Mouse (Mus musculus) neural tube, embryonic 12.5 days (tissue): Measurements from ENCODE around the gene Coro2b. TPM values are rescaled to one million over a fixed set of nuclear protein-coding genes. Genes with fewer than 3 reads are reported as not detected.

Source experiments
- ATAC-seq: fragments of 200-750 bp; cut with Nextera tagmentation; 2 replicates; pipeline ENCODE4 v1.8.0; 2017; ENCODE audit warnings: low read depth, mild to moderate bottlenecking, moderate TSS enrichment, moderate library complexity; ENCODE audit not compliant: low FRiP score
- H3K27ac ChIP-seq: fragments of 300-500 bp; sonication (generic); 2 replicates; pipeline ENCODE4 v1.5.1; 2016
- H3K27me3 ChIP-seq: fragments of 300-500 bp; sonication (generic); replicated peaks from 2 replicates; pipeline ENCODE4 v1.6.1; 2016; ENCODE audit warnings: mild to moderate bottlenecking
- H3K36me3 ChIP-seq: fragments of 300-500 bp; sonication (generic); 2 replicates; pipeline ENCODE4 v1.6.1; 2016; ENCODE audit warnings: mild to moderate bottlenecking
- H3K4me1 ChIP-seq: fragments of 300-500 bp; sonication (generic); 2 replicates; pipeline ENCODE4 v1.6.1; 2016
- H3K4me2 ChIP-seq: fragments of 300-500 bp; sonication (generic); replicated peaks from 2 replicates; pipeline ENCODE4 v1.6.1; 2016; ENCODE audit warnings: mild to moderate bottlenecking
- H3K4me3 ChIP-seq: fragments of 300-500 bp; sonication (generic); 2 replicates; pipeline ENCODE4 v1.5.1; 2016
- H3K9ac ChIP-seq: fragments of 300-500 bp; sonication (generic); 2 replicates; pipeline ENCODE4 v1.6.1; 2016; ENCODE audit warnings: mild to moderate bottlenecking
- H3K9me3 ChIP-seq: fragments of 300-500 bp; sonication (generic); 2 replicates; pipeline ENCODE4 v1.6.1; 2016; ENCODE audit warnings: mild to moderate bottlenecking
- WGBS: fragments of 180-500 bp; shearing (Covaris S2); methylation state at CpG from one replicate; pipeline ENCODE4 v1.1.7; 2016; 5-methylcytosine and 5-hydroxymethylcytosine counted together
- polyA plus RNA-seq: library from polyadenylated mRNA; unstranded; fragments of >200 nt; fragmentation: Nextera tagmentation; extraction: Ambion mirVana; gene quantifications from 2 replicates; pipeline ENCODE4 v1.2.1, GENCODE M21; 2016

Gene Coro2b
- polyA plus RNA-seq, 1 experiment from 2014 or later = 45.1 TPM

GRCm38 (mm10) chr9:62506467-62507067 is 30.3 kb downstream of the Coro2b start:
- Histone ChIP-seq H3K9ac (no peak overlapping the region), H3K4me2 (no peak overlapping the region), H3K4me1 (peaks cover 44% of the 10 kb centered on the region), H3K27me3 (no peaks in the 10 kb centered on the region), H3K27ac (no peak overlapping the region), H3K9me3 (no peaks in the 10 kb centered on the region), H3K36me3 (no peaks in the 10 kb centered on the region), H3K4me3 (no peak overlapping the region)
- ATAC-seq = no peak
- WGBS = 61% methylated on average over 11 of the region's 11 CpGs

- Histone ChIP-seq H3K9ac (no peak overlapping the region), H3K4me3 (no peak overlapping the region), H3K4me1 (peaks cover 21% of the 10 kb centered on the region), H3K27me3 (no peaks in the 10 kb centered on the region), H3K9me3 (no peaks in the 10 kb centered on the region), H3K36me3 (no peaks in the 10 kb centered on the region), H3K4me2 (no peak overlapping the region), H3K27ac (no peak overlapping the region)
- whole genome bisulfite sequencing = 71% methylated on average over 7 of the region's 7 CpGs
- no peak for ATAC-seq
These were observed 32.7 kb downstream of the Coro2b start for GRCm38 (mm10) chr9:62504129-62504528.

- Histone ChIP-seq H3K27ac (no peak overlapping the region), H3K4me1 (peaks cover 14% of the 10 kb centered on the region; the same call in 1 of the 2 replicates), H3K4me3 (no peak overlapping the region), H3K9ac (no peak overlapping the region), H3K4me2 (no peak overlapping the region), H3K9me3 (no peaks in the 10 kb centered on the region), H3K27me3 (no peaks in the 10 kb centered on the region), H3K36me3 (no peaks in the 10 kb centered on the region)
- WGBS = 62% methylated on average over 2 of the region's 2 CpGs
- no peak for ATAC-seq
These were observed 34.5 kb downstream of the Coro2b start for GRCm38 (mm10) chr9:62502361-62502760.

GRCm38 (mm10) chr9:62501566-62501965 is 35.3 kb downstream of the Coro2b start:
- Histone ChIP-seq H3K27me3 (no peaks in the 10 kb centered on the region), H3K36me3 (no peaks in the 10 kb centered on the region), H3K4me1 (peaks cover 13% of the 10 kb centered on the region; the same call in 1 of the 2 replicates), H3K4me3 (no peak overlapping the region), H3K4me2 (no peak overlapping the region), H3K9me3 (no peaks in the 10 kb centered on the region), H3K27ac (no peak overlapping the region), H3K9ac (no peak overlapping the region)
- WGBS = 92% methylated on average over 3 of the region's 3 CpGs
- no peak for ATAC-seq

GRCm38 (mm10) chr9:62500007-62500406 is 36.8 kb downstream of the Coro2b start:
- no peaks in the 10 kb centered on the region for H3K36me3 ChIP-seq
- WGBS = 87% methylated on average over 4 of the region's 4 CpGs
- no peak overlapping the region for H3K4me2 ChIP-seq
- no peak overlapping the region for H3K9ac ChIP-seq
- H3K4me1 ChIP-seq = peaks cover 6% of the 10 kb centered on the region; the same call in 1 of the 2 replicates
- H3K27ac ChIP-seq = no peak overlapping the region
- ATAC-seq = no peak
- no peaks in the 10 kb centered on the region for H3K9me3 ChIP-seq
- no peaks in the 10 kb centered on the region for H3K27me3 ChIP-seq
- H3K4me3 ChIP-seq = no peak overlapping the region

GRCm38 (mm10) chr9:62498945-62499344 is 37.9 kb downstream of the Coro2b start:
- Histone ChIP-seq H3K27me3 (no peaks in the 10 kb centered on the region), H3K27ac (no peak overlapping the region), H3K4me2 (no peak overlapping the region), H3K36me3 (no peaks in the 10 kb centered on the region), H3K9me3 (no peaks in the 10 kb centered on the region), H3K9ac (no peak overlapping the region), H3K4me3 (no peak overlapping the region), H3K4me1 (peaks cover 6% of the 10 kb centered on the region; the same call in 1 of the 2 replicates)
- WGBS = 92% methylated on average over 6 of the region's 6 CpGs
- no peak for ATAC-seq

GRCm38 (mm10) chr9:62497135-62498092 is 39.4 kb downstream of the Coro2b start:
- H3K27ac ChIP-seq = no peak overlapping the region
- WGBS = 69% methylated on average over 18 of the region's 18 CpGs
- H3K4me1 ChIP-seq = peaks cover under 1% of the 10 kb centered on the region; the same call in 1 of the 2 replicates
- no peak overlapping the region for H3K4me2 ChIP-seq
- H3K9ac ChIP-seq = no peak overlapping the region
- ATAC-seq = no peak
- no peak overlapping the region for H3K4me3 ChIP-seq
- H3K27me3 ChIP-seq = no peaks in the 10 kb centered on the region
- no peaks in the 10 kb centered on the region for H3K36me3 ChIP-seq
- H3K9me3 ChIP-seq = no peaks in the 10 kb centered on the region

- no peak overlapping the region for H3K4me2 ChIP-seq
- H3K4me1 ChIP-seq = peaks cover 15% of the 10 kb centered on the region
- 73% methylated on average over 6 of the region's 6 CpGs for WGBS
- no peaks in the 10 kb centered on the region for H3K9me3 ChIP-seq
- ATAC-seq = no peak
- no peak overlapping the region for H3K9ac ChIP-seq
- H3K36me3 ChIP-seq = 0 out of 2 replicates have a peak, but pooled peaks cover 2% of the 10 kb centered on the region
- H3K27me3 ChIP-seq = no peaks in the 10 kb centered on the region
- H3K27ac ChIP-seq = no peak overlapping the region
- H3K4me3 ChIP-seq = no peak overlapping the region
These were observed 44.4 kb downstream of the Coro2b start for GRCm38 (mm10) chr9:62492306-62492990.

GRCm38 (mm10) chr9:62491611-62492010 is 45.2 kb downstream of the Coro2b start:
- Histone ChIP-seq H3K9me3 (no peaks in the 10 kb centered on the region), H3K27me3 (no peaks in the 10 kb centered on the region), H3K4me2 (no peak overlapping the region), H3K9ac (no peak overlapping the region), H3K27ac (no peak overlapping the region), H3K36me3 (peaks cover 8% of the 10 kb centered on the region), H3K4me1 (peaks cover 22% of the 10 kb centered on the region), H3K4me3 (no peak overlapping the region)
- WGBS = 91% methylated on average over 5 of the region's 5 CpGs
- ATAC-seq = no peak

- Histone ChIP-seq H3K9me3 (no peaks in the 10 kb centered on the region), H3K4me3 (no peak overlapping the region), H3K27ac (no peak overlapping the region), H3K27me3 (no peaks in the 10 kb centered on the region), H3K9ac (no peak overlapping the region), H3K4me1 (peaks cover 22% of the 10 kb centered on the region), H3K36me3 (peaks cover 11% of the 10 kb centered on the region), H3K4me2 (no peak overlapping the region)
- no peak for ATAC-seq
- 62% methylated on average over 3 of the region's 3 CpGs for WGBS
These were observed 45.7 kb downstream of the Coro2b start for GRCm38 (mm10) chr9:62491104-62491503.

GRCm38 (mm10) chr9:62484107-62484506 is 52.7 kb downstream of the Coro2b start:
- no peaks in the 10 kb centered on the region for H3K27me3 ChIP-seq
- peaks cover 38% of the 10 kb centered on the region for H3K4me1 ChIP-seq
- WGBS = 37% methylated on average over 4 of the region's 4 CpGs
- H3K4me3 ChIP-seq = no peak overlapping the region
- H3K9me3 ChIP-seq = no peaks in the 10 kb centered on the region
- H3K4me2 ChIP-seq = no peak overlapping the region
- H3K36me3 ChIP-seq = peaks cover 11% of the 10 kb centered on the region
- no peak for ATAC-seq
- H3K9ac ChIP-seq = no peak overlapping the region
- no peak overlapping the region for H3K27ac ChIP-seq

- Histone ChIP-seq H3K4me2 (no peak overlapping the region), H3K27me3 (no peaks in the 10 kb centered on the region), H3K27ac (no peak overlapping the region), H3K9me3 (no peaks in the 10 kb centered on the region), H3K4me1 (peaks cover 38% of the 10 kb centered on the region), H3K36me3 (peaks cover 9% of the 10 kb centered on the region), H3K9ac (no peak overlapping the region), H3K4me3 (no peak overlapping the region)
- WGBS = 90% methylated on average over 3 of the region's 3 CpGs
- no peak for ATAC-seq
These were observed 54.1 kb downstream of the Coro2b start for GRCm38 (mm10) chr9:62482788-62483187.
